Mouse (Mus musculus) thymus, postnatal 4 days (tissue): Measurements from ENCODE around the gene Myadm.
"Not testable (repeated sequence)": the region's sequence is repeated elsewhere in the genome, so short reads cannot be mapped to it uniquely, and the experiment has no call there.

ENCODE experiments used
- DNase-seq: peaks from one replicate; pipeline ENCODE4 v3.0.0; 2021

Myadm gene

GRCm38 (mm10) chr7:3288976-3289970, at the start of gene Myadm, which contains the start of gene Prkcg:
Gene Myadm (plus strand): TSS chr7:3289080.
Gene Prkcg (plus strand): TSS chr7:3289179.
- DNase-seq: peak; percentile 82

GRCm38 (mm10) chr7:3239193-3239592, 49.7 kb upstream of the Myadm start:
- DNase-seq: no peak

DNA sequence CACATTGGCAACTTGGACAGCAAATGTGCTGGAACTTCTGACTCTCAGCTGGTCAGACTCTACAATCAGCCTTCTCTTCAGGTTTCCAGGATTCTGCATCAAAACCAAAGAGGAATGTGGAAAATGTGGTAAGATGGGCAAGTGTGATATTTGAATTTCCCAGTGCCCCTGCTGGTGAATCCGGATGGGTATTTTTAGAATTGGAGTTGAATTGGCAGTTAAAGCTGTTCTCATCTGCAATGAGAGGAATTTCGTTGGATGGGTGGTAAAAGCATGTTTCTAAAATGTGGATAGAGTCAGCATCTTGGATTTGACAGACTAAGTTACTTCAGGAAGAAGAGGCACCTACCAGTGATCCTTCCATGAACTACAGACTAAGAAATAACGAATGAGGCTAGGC, 28.2 kb upstream of the Myadm start:
- DNase-seq: no peak

- no peak for DNase-seq
Measured at GRCm38 (mm10) chr7:3261446-3261845, 27.4 kb upstream of the Myadm start.

- peak; percentile 66 for DNase-seq
Measured at GRCm38 (mm10) chr7:3262789-3263188, 26.1 kb upstream of the Myadm start.

DNA sequence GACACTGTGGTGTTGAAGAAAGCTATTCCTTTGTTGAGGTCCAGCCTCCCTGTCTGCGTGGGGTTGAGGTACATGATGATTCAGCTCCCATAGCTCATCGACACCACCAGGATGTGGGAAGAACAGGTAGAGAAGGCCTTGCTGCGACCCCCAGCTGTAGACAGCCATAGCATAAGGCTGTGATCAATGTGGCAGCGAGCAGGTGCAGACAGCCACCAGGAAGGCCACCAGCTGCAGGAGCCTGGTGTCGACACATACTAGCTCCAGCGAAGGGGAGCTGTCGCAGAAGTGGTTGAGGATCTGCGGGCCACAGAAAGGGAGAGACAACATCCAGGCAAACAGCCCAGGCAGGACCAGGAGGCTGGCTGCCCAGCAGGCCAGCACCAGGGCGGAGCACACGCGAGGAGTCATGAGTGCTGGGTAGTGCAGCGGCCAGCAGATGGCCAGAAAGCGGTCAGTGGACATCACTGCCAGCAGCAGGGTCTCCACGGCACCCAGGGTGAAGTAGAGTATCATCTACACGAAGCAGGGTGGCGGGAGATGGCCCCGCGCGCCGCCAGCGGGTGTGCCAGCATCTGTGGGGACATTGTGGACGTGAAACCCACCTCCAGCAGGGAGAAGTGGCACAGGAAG, 24.4 kb upstream of the Myadm start:
- no peak for DNase-seq

DNA sequence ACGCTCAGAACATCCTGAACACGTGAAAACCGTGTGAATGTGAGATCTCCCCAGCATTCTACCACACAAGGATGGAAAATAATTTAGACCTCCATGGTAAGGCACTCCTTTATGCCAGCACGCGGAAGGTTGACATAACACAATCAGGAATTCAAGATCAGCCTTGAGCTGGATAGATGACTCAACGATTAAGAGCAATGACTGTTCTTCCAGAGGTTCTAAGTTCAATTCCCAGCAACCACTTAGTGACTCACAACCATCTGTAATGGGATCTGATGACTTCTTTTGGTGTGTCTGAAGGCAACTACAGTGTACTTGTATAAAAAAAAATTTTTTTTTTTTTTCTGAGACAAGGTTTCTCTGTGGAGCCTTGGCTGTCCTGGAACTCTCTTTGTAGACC, 23.6 kb upstream of the Myadm start:
- DNase-seq: no peak

DNA sequence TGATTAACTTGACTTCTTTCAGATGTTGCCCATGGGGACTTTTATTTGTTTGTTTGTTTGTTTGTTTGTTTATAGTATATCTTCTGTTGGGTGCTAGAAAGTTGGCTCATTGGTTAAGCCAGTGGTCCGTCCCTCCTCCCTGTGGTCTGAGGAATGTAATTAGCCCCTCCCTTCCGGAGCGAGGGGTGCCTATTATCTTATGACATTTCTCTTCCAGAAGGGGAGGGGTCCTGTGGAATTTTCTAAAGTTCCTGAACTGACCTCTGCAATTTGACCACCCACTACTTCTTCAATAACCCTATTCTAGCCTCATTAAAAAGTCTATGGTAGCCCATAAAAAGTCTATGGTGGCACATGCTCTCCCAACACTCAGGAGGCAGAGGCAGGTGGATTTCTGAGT, 21.6 kb upstream of the Myadm start:
- DNase-seq: no peak

DNA sequence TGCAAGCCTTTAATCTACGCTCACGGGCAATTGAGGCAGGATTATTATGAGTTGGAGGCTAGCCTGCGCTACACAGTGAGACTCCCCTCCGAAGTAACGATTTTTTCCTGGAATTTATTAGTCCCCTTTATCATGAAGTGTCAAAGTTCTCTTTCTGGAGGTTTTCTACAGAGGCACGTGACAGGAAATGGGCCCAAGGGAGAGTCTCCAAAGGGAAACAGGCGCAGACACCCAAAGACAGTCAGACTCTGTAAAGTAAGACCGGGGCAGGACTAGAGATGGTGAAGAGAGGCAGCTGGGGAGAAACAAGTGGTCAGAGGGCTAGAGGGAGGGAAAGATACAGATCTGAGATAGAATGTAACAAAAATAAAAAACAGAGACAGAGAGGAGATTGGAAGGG, 21.0 kb upstream of the Myadm start:
- DNase-seq: no peak

DNA sequence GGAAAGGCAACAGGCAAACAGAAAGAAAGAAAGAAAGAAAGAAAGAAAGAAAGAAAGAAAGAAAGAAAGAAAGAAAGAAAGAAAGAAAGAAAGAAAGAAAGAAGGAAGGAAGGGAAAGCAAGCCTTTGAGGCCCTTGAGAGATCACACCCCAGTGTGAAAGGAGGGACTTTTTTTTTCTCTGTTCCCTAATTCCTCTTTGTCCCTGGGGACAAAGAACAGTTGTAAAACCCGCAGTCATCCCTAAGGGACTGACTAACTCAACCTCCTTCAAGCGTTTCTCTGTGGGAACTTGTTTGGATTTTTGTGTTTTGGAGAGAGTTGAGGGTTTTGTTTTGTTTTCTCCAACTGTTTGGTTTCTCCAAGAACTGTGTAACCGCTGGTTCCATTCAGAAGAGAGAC, 20.6 kb upstream of the Myadm start:
- no peak for DNase-seq

GRCm38 (mm10) chr7:3272206-3272605, 16.7 kb upstream of the Myadm start:
- DNase-seq: peak; percentile 26

GRCm38 (mm10) chr7:3275455-3276170, 13.3 kb upstream of the Myadm start:
- no peak for DNase-seq

DNA sequence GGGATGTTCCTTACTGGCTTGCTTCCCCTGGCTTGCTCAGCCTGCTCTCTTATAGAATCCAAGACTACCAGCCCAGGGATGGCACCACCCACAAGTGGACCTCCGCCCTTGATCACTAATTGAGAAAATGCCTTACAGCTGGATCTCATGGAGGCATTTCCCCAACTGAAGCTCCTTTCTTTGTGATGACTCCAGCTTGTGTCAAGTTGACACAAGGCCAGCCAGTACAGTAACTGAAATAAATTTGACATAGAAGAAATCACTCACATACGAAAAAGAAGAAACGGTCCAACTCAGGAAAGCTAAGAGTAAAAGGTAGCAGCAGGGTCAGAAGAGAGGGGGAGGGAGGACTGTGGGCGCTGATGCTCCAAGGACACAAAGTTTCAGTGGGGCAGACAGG, 12.1 kb upstream of the Myadm start:
- DNase-seq: not testable (repeated sequence)

DNA sequence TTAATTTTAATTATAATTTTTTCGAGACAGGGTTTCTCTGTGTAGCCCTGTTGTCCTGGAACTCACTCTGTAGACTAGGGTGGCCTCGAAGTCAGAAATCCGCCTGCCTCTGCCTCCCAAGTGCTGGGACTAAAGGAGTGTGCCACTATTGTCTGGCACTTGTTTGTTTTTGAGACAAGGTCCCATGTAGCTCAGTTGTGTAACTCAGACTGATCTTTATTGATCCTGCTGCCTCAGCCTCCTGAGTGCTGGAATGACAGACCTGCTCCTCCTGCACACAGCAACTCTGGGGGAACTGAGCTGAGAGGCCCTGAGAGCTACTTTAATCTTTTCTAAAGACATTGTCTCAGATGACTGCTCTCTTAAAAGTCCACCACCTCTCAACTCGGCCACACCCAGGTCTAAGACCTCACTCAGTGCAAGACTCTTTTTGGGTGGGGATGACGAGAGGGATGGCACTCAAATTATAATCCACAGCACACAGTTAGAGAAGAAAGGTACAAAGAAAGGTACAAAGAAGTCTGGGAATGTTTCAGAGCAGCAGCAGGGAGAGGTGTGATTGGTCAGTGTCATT, 8.7 kb upstream of the Myadm start:
- no peak for DNase-seq

- no peak for DNase-seq
Measured at GRCm38 (mm10) chr7:3280654-3281153, 8.2 kb upstream of the Myadm start.

- no peak for DNase-seq
Measured at GRCm38 (mm10) chr7:3281741-3282140, 7.1 kb upstream of the Myadm start.

DNA sequence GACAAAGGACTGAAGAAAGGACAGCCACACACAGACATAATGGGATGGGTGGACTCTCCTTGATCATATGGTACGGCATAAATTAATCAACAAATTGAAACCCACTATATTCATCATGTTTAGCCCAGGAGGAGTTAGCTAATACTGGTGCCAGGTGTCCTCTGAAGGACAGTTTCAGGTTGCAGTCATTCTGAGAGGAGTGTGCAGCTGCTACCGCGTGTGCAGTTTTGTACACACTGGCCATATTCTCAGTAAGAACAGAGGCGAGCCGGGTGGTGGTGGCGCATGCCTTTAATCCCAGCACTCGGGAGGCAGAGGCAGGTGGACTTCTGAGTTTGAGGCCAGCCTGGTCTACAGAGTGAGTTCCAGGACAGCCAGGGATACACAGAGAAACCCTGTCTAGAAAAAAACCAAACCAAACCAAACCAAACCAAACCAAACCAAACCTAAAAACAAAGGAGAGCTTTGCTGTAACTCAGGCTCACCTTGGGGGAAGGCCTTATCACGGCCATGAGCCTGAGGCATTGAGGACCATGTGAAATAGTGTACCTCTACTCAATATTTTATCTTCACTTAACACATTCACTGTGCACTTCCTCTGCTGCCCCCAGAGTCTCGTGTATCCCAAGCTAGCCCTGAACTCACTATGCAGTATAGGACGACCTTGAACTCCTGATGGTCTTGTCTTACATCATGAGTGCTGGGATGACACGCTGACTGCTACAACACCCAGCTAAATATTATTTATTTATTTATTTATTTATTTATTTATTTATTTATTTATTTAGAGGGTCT, 5.6 kb upstream of the Myadm start:
- DNase-seq: no peak

GRCm38 (mm10) chr7:3284604-3285003, 4.3 kb upstream of the Myadm start:
- DNase-seq: no peak

DNA sequence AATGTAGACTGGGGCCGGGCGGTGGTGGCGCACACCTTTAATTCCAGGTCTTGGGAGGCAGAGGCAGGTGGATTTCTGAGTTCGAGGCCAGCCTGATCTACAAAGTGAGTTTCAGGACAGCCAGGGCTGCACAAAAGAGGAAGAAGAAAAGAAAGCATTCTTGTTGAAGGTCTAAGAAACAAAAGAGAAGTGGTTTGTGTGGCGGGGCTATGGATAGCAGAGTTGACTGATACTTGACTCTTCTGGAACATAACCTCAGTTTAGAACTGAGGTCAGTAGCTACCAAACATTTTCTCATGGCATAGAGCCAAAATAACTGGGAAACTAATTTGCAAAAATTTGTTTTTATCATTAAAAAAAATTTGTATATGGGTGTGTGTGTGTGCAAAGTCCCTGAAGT, 2.8 kb upstream of the Myadm start:
- no peak for DNase-seq

DNA sequence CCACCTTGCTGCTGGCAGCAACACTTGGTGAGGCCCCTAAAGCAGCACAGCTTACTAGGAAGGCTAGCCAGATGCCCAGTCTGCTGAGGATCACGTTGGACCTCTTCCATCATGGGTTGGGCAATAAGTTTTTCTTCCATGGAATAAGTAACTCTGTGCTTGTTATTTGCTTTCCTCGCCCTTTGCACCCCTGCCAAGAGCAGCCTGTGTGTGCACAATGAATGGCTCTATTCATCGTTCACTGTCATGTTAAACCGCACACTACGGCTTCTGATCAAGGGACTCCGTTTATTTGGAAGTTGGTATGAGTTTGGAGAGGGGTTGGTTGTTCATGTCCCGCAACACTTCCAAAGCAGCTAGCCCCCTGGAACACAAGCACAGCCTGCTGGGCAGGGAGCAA, 1.7 kb upstream of the Myadm start:
- no peak for DNase-seq

- peak; percentile 74 for DNase-seq
Measured at GRCm38 (mm10) chr7:3290257-3291033, 1.6 kb downstream of the Myadm start.
